Mouse (Mus musculus) stomach, postnatal 0 days (tissue): Measurements from ENCODE around the gene Car8. TPM values are rescaled to one million over a fixed set of nuclear protein-coding genes. Genes with fewer than 3 reads are reported as not detected.
A peak's percentile ranks its signal among the peaks of the same experiment; 100 is the strongest.

Experiments
- ATAC-seq: fragments of 200-750 bp; cut with Nextera tagmentation; 2 replicates; pipeline ENCODE4 v1.8.0; 2017; ENCODE audit not compliant: low FRiP score, low TSS enrichment
- DNase-seq: peaks from one replicate; pipeline ENCODE4 v3.0.0-alpha.2; 2016; ENCODE audit warnings: low spot score
- H3K27ac ChIP-seq: fragments of 300-500 bp; sonication (generic); replicated peaks from 2 replicates; pipeline ENCODE4 v1.5.1; 2014; ENCODE audit warnings: mild to moderate bottlenecking, control low read depth
- H3K27me3 ChIP-seq: fragments of 300-500 bp; sonication (generic); 2 replicates; pipeline ENCODE4 v1.6.1; 2014; ENCODE audit warnings: low read length; ENCODE audit not compliant: control insufficient read depth, insufficient read depth
- H3K36me3 ChIP-seq: fragments of 300-500 bp; sonication (generic); 2 replicates; pipeline ENCODE4 v1.6.1; 2014; ENCODE audit warnings: low read length, mixed read lengths; ENCODE audit not compliant: control insufficient read depth, insufficient read depth
- H3K4me1 ChIP-seq: fragments of 300-500 bp; sonication (generic); replicated peaks from 2 replicates; pipeline ENCODE4 v1.6.1; 2014; ENCODE audit warnings: antibody characterized with exemption; ENCODE audit not compliant: control insufficient read depth, insufficient read depth
- H3K4me2 ChIP-seq: fragments of 300-500 bp; sonication (generic); replicated peaks from 2 replicates; pipeline ENCODE4 v1.6.1; 2014; ENCODE audit warnings: low read depth, mild to moderate bottlenecking, control low read depth, moderate library complexity
- H3K4me3 ChIP-seq: fragments of 300-500 bp; sonication (generic); 2 replicates; pipeline ENCODE4 v1.5.1; 2014; ENCODE audit warnings: low read depth, low read length, control low read depth
- H3K9ac ChIP-seq: fragments of 300-500 bp; sonication (generic); 2 replicates; pipeline ENCODE4 v1.6.1; 2014; ENCODE audit warnings: mild to moderate bottlenecking, low read length, control low read depth, mixed read lengths
- H3K9me3 ChIP-seq: fragments of 300-500 bp; sonication (generic); 2 replicates; pipeline ENCODE4 v1.6.1; 2016; ENCODE audit warnings: low read length; ENCODE audit not compliant: control insufficient read depth
- CTCF ChIP-seq: IDR thresholded peaks from 2 replicates; pipeline ENCODE4 v1.5.1; 2016; ENCODE audit warnings: antibody characterized with exemption, low read depth, mild to moderate bottlenecking, moderate library complexity
- EP300 ChIP-seq: optimal IDR thresholded peaks from 2 replicates; pipeline ENCODE3; 2016; ENCODE audit warnings: antibody characterized with exemption
- WGBS: fragments of 180-500 bp; shearing (Covaris S2); extraction: QIAGEN DNeasy Blood & Tissue Kit; methylation state at CpG from one replicate; pipeline ENCODE4 v1.1.7; 2014; 5-methylcytosine and 5-hydroxymethylcytosine counted together
- polyA plus RNA-seq: library from polyadenylated mRNA; unstranded; fragments of >200 nt; fragmentation: Nextera tagmentation; extraction: Ambion mirVana; gene quantifications from 2 replicates; pipeline ENCODE4 v1.2.1, GENCODE M21; 2015

Gene Car8
- 32.6 and 34.5 TPM in 2 replicates for polyA plus RNA-seq

- TF ChIP-seq EP300 (no peak), CTCF (no peak)
- Histone ChIP-seq H3K27me3 (no peaks in the 10 kb centered on the region), H3K36me3 (no peaks in the 10 kb centered on the region), H3K4me3 (peak within 1 kb of the TSS; percentile 65), H3K9me3 (no peaks in the 10 kb centered on the region), H3K27ac (peak within 1 kb of the TSS; percentile 25), H3K4me1 (no peaks in the 10 kb centered on the region), H3K4me2 (peak within 1 kb of the TSS; percentile 99), H3K9ac (peak within 1 kb of the TSS; percentile 63)
- ATAC-seq = peak; percentile 88
- DNase-seq = peak; percentile 80
- under 1% methylated on average over 47 of the region's 49 CpGs for WGBS
Observed at GRCm38 (mm10) chr4:8238560-8239305, at the start of gene Car8. Gene Car8 (minus strand): TSS chr4:8239041.

DNA sequence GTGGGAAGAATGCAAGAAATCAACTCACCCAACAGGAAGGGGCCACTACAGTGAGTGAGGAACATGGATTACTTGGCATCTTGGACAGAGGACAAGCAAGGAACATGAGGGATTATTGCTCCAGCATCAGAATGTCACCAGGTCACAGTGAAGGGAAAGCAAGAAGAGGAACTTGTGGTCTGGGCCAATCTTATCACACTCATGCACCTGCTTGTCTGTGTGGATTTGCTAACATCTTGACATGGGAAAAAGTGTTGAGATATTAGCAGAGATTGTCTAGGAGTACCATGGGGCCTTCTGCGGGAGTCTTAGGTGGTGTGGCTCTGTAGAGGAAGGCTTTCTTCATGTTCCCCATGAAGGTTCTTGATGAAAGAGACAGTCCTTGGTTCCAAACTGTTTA, 46.1 kb upstream of the Car8 start:
- no peaks in the 10 kb centered on the region for H3K4me1 ChIP-seq
- ATAC-seq (no peak), DNase-seq (no peak)
- 91% methylated on average over 1 of the region's 1 CpGs for WGBS
- no peak overlapping the region for H3K27ac ChIP-seq
- no peaks in the 10 kb centered on the region for H3K36me3 ChIP-seq
- H3K4me2 ChIP-seq = no peak overlapping the region
- H3K9ac ChIP-seq = no peak overlapping the region
- H3K27me3 ChIP-seq = no peaks in the 10 kb centered on the region
- TF ChIP-seq CTCF (no peak), EP300 (no peak)
- H3K9me3 ChIP-seq = no peaks in the 10 kb centered on the region
- no peak overlapping the region for H3K4me3 ChIP-seq

GRCm38 (mm10) chr4:8278159-8278558, 39.3 kb upstream of the Car8 start:
- H3K9me3 ChIP-seq = no peaks in the 10 kb centered on the region
- no peak overlapping the region for H3K9ac ChIP-seq
- DNase-seq (no peak), ATAC-seq (no peak)
- no peaks in the 10 kb centered on the region for H3K4me1 ChIP-seq
- no peak overlapping the region for H3K27ac ChIP-seq
- no peak for TF ChIP-seq CTCF
- no peak for TF ChIP-seq EP300
- H3K4me2 ChIP-seq = no peak overlapping the region
- 87% methylated on average over 2 of the region's 2 CpGs for WGBS
- no peak overlapping the region for H3K4me3 ChIP-seq
- no peaks in the 10 kb centered on the region for H3K27me3 ChIP-seq
- no peaks in the 10 kb centered on the region for H3K36me3 ChIP-seq

- no peak overlapping the region for H3K27ac ChIP-seq
- H3K9me3 ChIP-seq = no peaks in the 10 kb centered on the region
- H3K4me2 ChIP-seq = no peak overlapping the region
- no peak overlapping the region for H3K9ac ChIP-seq
- H3K36me3 ChIP-seq = no peaks in the 10 kb centered on the region
- no peak for TF ChIP-seq EP300
- no peak for TF ChIP-seq CTCF
- DNase-seq (no peak), ATAC-seq (no peak)
- no peaks in the 10 kb centered on the region for H3K27me3 ChIP-seq
- H3K4me1 ChIP-seq = no peaks in the 10 kb centered on the region
- no peak overlapping the region for H3K4me3 ChIP-seq
- 88% methylated on average over 3 of the region's 3 CpGs for WGBS
Observed at GRCm38 (mm10) chr4:8249805-8250204, 11.0 kb upstream of the Car8 start.

DNA sequence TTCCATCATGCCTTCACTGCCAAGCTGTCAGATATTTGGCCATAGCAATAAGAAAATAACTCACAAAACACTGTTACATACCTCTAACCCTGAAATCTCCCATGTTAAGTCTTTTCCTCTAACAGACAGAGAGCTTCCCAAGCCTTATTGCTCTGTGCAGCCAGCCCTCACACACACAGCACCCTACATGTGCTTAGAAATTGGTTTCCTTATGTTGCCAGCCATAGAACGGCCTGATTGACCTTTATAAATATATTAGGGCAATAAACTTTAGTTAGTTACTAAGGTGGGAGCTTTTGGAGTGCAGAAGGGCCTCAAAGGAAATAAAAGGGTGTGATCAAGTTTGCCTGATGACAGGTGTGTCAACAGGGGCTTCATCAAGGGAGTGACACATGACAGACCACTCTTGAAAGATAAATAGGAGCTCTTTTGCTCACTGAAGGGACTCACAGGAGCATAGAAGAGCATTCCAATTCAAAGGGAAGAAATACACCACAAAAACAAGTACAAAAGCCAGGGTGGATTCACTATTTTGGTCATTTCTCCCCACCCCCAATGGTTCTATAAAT, 6.7 kb upstream of the Car8 start:
- TF ChIP-seq CTCF (no peak), EP300 (no peak)
- H3K4me2 ChIP-seq = no peak overlapping the region
- no peaks in the 10 kb centered on the region for H3K36me3 ChIP-seq
- no peak overlapping the region for H3K9ac ChIP-seq
- no peak overlapping the region for H3K4me3 ChIP-seq
- no peaks in the 10 kb centered on the region for H3K9me3 ChIP-seq
- 55% methylated on average over 1 of the region's 1 CpGs for WGBS
- no peak overlapping the region for H3K27ac ChIP-seq
- H3K27me3 ChIP-seq = no peaks in the 10 kb centered on the region
- ATAC-seq = no peak
- no peak for DNase-seq
- no peaks in the 10 kb centered on the region for H3K4me1 ChIP-seq

DNA sequence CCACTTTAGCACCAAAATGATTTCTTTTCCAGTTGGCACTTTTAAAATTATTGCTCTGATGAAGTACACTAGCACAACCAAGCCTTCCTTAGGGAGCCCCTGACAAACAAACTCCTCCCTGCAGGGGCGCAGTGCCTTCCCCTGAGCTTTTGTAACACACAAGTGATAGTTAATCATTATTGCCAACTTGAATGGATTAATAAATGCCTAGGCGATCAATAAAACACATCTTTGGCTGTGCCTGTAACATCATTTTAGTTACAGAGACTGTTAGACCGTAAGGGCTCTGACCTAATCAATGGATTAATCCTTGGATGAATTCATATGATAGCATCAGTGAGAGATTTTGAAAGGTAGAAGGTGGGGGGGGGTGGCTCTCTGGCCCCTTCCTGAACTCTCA, 6.2 kb upstream of the Car8 start:
- Histone ChIP-seq H3K36me3 (no peaks in the 10 kb centered on the region), H3K4me1 (no peaks in the 10 kb centered on the region), H3K27me3 (no peaks in the 10 kb centered on the region), H3K9me3 (no peaks in the 10 kb centered on the region), H3K4me3 (no peak overlapping the region), H3K4me2 (no peak overlapping the region), H3K27ac (no peak overlapping the region), H3K9ac (no peak overlapping the region)
- DNase-seq = no peak
- TF ChIP-seq EP300 = no peak
- no peak for TF ChIP-seq CTCF
- 78% methylated on average over 3 of the region's 3 CpGs for WGBS
- ATAC-seq = no peak
